Mouse (Mus musculus) layer of hippocampus, postnatal 10 days (tissue): ENCODE data around the gene Ghr. TPM values are rescaled to one million over a fixed set of nuclear protein-coding genes. Genes with fewer than 3 reads are reported as not detected.

Experiments
- DNase-seq, 2 experiments: peaks; one replicate each; pipeline ENCODE4 v3.0.0; 2021; ENCODE audit warnings: low spot score in 2 of 2
- total RNA-seq, 2 experiments: library from RNA; stranded (reverse); gene quantifications; 2 replicates each; pipeline ENCODE4 v1.2.3; 2021

The Ghr gene
- total RNA-seq, 2 experiments from 2014 or later, result 10.1 to 10.2 TPM

GRCm38 (mm10) chr15:3388485-3388884, 194.8 kb downstream of the Ghr start:
- DNase-seq, result no peak

DNA sequence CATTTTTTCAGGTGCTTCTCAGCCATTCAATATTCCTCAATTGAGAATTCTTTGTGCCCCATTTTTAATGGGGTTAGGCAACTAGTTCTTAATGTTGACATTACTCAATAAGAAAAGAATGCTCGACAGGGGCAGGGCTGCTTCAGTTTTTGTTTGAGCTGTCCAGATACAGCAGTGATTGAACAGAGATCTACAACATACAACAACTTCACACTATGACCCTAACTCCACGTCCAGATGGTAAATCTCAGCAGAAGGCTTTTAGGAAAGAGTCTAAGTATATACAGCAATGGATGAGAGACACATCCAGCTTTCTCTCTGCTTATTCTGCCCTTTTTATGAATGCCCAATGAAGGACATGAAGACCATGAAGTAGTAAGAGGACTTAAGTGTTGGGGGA, 199.5 kb downstream of the Ghr start:
- DNase-seq, result no peak

DNA sequence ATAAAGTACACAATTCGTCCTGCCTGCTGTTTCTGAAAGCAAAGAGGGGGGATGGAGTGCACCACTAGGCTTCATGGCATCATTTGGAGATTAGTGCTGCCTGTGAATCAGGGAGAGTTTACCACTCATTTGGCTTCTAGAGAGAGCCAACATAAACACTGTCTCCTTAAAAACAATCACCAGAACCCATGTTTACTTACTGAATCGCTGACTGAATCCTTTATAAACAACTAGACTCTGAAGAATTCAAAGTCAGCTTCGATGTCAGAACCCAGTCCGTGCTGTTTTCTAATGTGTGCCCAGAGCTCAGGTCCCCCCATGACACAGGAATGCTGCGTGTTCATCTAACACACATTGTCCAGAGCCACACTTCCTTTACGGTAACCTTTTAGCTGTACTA, 201.9 kb downstream of the Ghr start:
- DNase-seq, result no peak

- DNase-seq, result no peak
Measured at GRCm38 (mm10) chr15:3368261-3368832, 214.9 kb downstream of the Ghr start.

- DNase-seq, result no peak
Measured at GRCm38 (mm10) chr15:3356073-3356766, 227.1 kb downstream of the Ghr start.

DNA sequence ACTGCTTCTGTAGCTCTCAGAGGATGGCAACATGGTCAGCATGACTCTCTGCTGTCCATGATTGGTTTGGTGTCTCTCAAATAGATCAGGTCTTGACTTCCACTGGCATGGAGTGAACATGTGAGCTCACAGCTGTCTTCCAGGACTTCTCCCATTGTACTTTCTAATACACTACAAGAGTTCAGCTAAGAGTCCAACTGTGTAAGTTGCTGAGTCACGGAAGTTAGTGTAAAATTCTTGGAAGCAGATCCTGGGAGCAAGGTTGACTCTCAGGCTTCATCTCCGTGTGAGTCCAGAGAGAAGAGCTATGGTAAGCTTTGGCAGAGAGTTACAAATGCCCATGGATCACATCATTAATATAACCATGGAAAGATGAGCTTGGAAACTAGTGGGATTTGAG, 229.6 kb downstream of the Ghr start:
- DNase-seq, result no peak

DNA sequence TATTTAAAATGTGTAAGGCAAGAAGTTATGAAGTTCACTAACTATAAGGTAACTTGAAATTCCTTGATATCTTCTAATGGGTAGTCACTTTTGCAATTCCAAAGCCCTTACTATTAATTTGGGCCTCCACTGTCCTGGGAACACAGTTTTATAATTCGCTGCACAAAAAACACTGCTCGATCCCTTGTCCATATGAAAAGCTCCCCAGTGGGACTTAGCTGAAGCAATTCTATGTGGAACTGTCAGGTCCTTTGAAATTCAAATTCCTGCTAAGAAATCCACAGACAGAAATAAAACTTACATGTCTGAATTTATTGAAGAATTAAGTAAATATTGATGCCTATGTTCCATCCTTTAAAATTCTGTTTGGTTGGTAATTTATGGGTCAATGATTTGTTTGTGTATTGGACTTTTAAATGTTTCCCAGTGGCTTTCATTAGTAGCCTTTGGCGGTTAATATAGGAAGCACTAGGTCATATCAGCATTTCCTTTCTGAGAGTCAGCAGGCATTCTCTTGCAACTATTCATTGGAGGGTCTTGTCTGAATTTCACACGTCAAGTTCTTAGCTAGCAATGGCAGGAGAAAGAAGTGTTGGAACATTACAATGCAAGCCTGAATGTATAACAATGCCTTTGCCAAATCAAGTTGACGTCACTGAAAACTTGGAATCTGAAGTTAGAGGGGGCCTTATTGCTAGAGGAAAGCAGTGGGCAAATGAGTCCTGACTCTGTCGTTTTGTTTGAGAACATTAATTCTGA, 233.8 kb downstream of the Ghr start:
- DNase-seq, result no peak

GRCm38 (mm10) chr15:3346682-3347081, 236.6 kb downstream of the Ghr start:
- DNase-seq, result no peak

DNA sequence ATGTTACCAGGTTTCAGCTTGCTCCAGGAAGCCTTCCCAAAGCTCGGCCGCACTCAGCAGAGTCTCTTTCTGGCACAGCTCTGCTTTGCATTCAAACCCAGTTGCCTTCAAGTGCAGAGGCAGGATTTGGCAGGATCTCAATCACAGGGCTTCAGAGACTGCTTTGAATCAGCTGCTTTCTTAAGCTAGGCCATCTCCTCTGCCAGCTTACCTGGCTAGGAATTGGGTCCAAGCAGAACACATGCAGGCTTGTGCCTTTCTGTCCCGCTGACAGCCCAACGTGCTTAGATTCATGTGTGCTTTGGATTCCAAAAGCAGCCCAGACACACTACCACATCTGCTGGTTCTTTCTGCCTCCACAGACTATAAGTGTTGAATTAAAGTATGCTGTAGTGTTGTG, 238.7 kb downstream of the Ghr start:
- DNase-seq, result peak; percentile 23 to 49

- peak; percentile 5 to 24 for DNase-seq
Measured at GRCm38 (mm10) chr15:3341806-3342582, 241.3 kb downstream of the Ghr start.

DNA sequence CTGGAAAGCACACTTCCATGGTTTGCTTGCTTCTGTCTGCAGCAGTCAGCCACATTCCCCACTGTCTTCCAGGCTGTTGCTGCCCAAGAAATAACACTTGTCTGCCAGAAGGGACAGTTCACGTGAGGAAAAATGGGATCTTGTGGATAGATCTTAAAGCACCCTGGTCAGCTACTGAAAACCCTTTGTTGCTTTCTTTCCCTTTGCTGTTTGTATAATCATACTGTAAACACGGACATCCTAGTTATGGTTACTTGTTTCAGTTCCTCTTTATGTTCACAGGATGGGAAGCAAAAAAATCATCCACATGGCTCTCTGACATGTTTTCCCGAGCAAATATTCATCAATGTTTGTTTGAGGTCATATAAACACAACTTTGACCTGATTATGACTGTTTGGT, 243.4 kb downstream of the Ghr start:
- DNase-seq, result no peak

- no peak for DNase-seq
Measured at GRCm38 (mm10) chr15:3332517-3332916, 250.8 kb downstream of the Ghr start.

GRCm38 (mm10) chr15:3331813-3332212, 251.5 kb downstream of the Ghr start:
- no peak for DNase-seq

- no peak for DNase-seq
Measured at GRCm38 (mm10) chr15:3330291-3330690, 253.0 kb downstream of the Ghr start.

GRCm38 (mm10) chr15:3323041-3323440, 260.3 kb downstream of the Ghr start:
- no peak for DNase-seq

GRCm38 (mm10) chr15:3319929-3320328, 263.4 kb downstream of the Ghr start:
- no peak for DNase-seq

DNA sequence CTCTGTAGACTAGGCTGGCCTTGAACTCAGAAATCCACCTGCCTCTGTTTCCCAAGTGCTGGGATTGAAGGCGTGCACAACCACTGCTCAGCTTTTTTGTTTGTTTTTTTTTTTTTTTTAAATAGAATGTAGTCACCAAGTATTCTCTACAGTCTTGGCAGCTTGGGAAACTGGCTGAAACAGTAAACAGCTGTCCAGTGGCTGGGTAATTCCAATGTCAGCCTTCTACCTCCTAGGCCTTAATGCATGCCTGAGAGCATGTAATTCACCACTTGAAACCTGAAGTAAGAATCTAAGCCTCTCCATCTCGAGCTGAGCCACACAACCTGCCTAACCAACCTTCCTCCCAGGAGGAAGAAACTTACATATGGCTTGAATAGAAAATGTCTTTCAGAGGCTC, 266.7 kb downstream of the Ghr start:
- DNase-seq, result no peak

- no peak for DNase-seq
Measured at GRCm38 (mm10) chr15:3312937-3313336, 270.4 kb downstream of the Ghr start.

GRCm38 (mm10) chr15:3309856-3310255, 273.4 kb downstream of the Ghr start:
- no peak for DNase-seq

DNA sequence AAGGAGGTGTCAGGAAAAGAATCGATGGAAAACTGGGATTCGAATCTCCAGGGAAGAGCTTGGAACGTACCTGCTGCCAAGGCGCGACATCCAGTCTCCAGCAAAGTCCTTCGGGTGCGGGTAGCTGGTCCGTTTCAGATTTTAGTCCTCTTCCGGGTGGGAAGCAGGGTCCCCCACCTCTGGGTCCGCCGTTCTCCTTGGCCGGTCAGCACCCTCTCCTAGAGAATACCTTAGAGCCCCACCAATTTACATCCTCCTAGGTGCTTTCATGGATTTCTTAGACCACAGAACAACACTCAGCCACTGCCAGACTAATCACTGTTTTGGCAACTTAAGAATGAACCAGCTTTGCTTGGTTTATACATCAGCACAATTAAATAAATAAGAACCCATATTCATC, 279.9 kb downstream of the Ghr start, which contains the start of gene Ccdc152:
TSS of gene Ccdc152 (minus strand) at position 101 of the 400 bp plus-strand sequence.
- DNase-seq, result no peak

GRCm38 (mm10) chr15:3300361-3301100, 282.8 kb downstream of the Ghr start:
- DNase-seq, result no peak
